Mouse (Mus musculus) brain, embryonic 14.5 days (tissue): Measurements from ENCODE around the gene Wnt4.

Source experiments
- CTCF ChIP-seq: fragments of 200-500 bp; IDR thresholded peaks from 2 replicates; pipeline ENCODE4 v1.5.1; 2012; ENCODE audit warnings: inconsistent platforms, mild to moderate bottlenecking, moderate library complexity, borderline replicate concordance; ENCODE audit not compliant: insufficient read depth, insufficient read length; ENCODE audit errors: extremely low read depth
- POLR2A ChIP-seq: fragments of 200-500 bp; IDR thresholded peaks from 2 replicates; pipeline ENCODE4 v1.6.1; 2012; ENCODE audit warnings: mild to moderate bottlenecking, inconsistent platforms, borderline replicate concordance; ENCODE audit not compliant: poor library complexity, insufficient read depth, insufficient read length, severe bottlenecking; ENCODE audit errors: extremely low read depth

- TF ChIP-seq POLR2A (no peak), CTCF (no peak)
Observed at GRCm38 (mm10) chr4:137294032-137294431, 16.7 kb downstream of the Wnt4 start.
